Mouse (Mus musculus) G1E-ER4 (cell line): Measurements from ENCODE around the gene Tgm6. TPM values are rescaled to one million over a fixed set of nuclear protein-coding genes. Genes with fewer than 3 reads are reported as not detected.

Experiments
- GATA1 ChIP-seq: IDR thresholded peaks from one replicate; pipeline ENCODE4 v1.8.0; 2012; ENCODE audit warnings: low read length, inconsistent platforms
- polyA plus RNA-seq: library from polyadenylated mRNA; stranded (reverse); fragments of >175 nt; gene quantifications from 2 replicates; pipeline ENCODE4 v1.2.3, GENCODE M21; 2012

The Tgm6 gene
- polyA plus RNA-seq: not detected in 2 replicates

- TF ChIP-seq GATA1: no peak
These were observed at the start of gene Tgm6 for GRCm38 (mm10) chr2:130112116-130112515. Tgm6 (plus strand) TSS chr2:130112416.

GRCm38 (mm10) chr2:130068228-130068627 is 44.0 kb upstream of the Tgm6 start:
- no peak for TF ChIP-seq GATA1

- no peak for TF ChIP-seq GATA1
These were observed 41.8 kb upstream of the Tgm6 start for GRCm38 (mm10) chr2:130070396-130070795.

- no peak for TF ChIP-seq GATA1
These were observed 588 bp downstream of the Tgm6 start for GRCm38 (mm10) chr2:130112804-130113203.

GRCm38 (mm10) chr2:130113379-130113778 is 1.2 kb downstream of the Tgm6 start:
- no peak for TF ChIP-seq GATA1

GRCm38 (mm10) chr2:130118649-130119048 is 6.4 kb downstream of the Tgm6 start:
- TF ChIP-seq GATA1: no peak

GRCm38 (mm10) chr2:130125279-130126059 is 13.3 kb downstream of the Tgm6 start:
- no peak for TF ChIP-seq GATA1

GRCm38 (mm10) chr2:130126073-130126472 is 13.9 kb downstream of the Tgm6 start:
- TF ChIP-seq GATA1: no peak

- TF ChIP-seq GATA1: no peak
These were observed 17.5 kb downstream of the Tgm6 start for GRCm38 (mm10) chr2:130129687-130130086.

- TF ChIP-seq GATA1: no peak
These were observed 30.8 kb downstream of the Tgm6 start for GRCm38 (mm10) chr2:130143011-130143410.

- no peak for TF ChIP-seq GATA1
These were observed 32.6 kb downstream of the Tgm6 start for GRCm38 (mm10) chr2:130144703-130145324.

- no peak for TF ChIP-seq GATA1
These were observed 34.0 kb downstream of the Tgm6 start for GRCm38 (mm10) chr2:130146089-130146668.

GRCm38 (mm10) chr2:130155171-130155570 is 43.0 kb downstream of the Tgm6 start:
- no peak for TF ChIP-seq GATA1

- no peak for TF ChIP-seq GATA1
These were observed 43.6 kb downstream of the Tgm6 start for GRCm38 (mm10) chr2:130155851-130156250.

GRCm38 (mm10) chr2:130157231-130158087 is 45.2 kb downstream of the Tgm6 start:
- TF ChIP-seq GATA1: no peak

- TF ChIP-seq GATA1: no peak
These were observed 45.8 kb downstream of the Tgm6 start for GRCm38 (mm10) chr2:130158088-130158437.
